Mouse (Mus musculus): ENCODE results near the gene Rhoj.

Gene Rhoj

GRCm38 (mm10) chr12:75307961-75308951 lies at the start of gene Rhoj:
Rhoj (plus strand) TSS chr12:75308322.
- DNase-seq (ENCODE audit: low read depth in 2 of 2, low spot score in 2 of 2): no peak

GRCm38 (mm10) chr12:75271726-75272125 lies 36.4 kb upstream of the Rhoj start:
- DNase-seq (ENCODE audit: low read depth in 2 of 2, low spot score in 2 of 2): no peak

GRCm38 (mm10) chr12:75275730-75276129 lies 32.4 kb upstream of the Rhoj start:
- no peak for DNase-seq (ENCODE audit: low read depth in 2 of 2, low spot score in 2 of 2)

- no peak for DNase-seq (ENCODE audit: low read depth in 2 of 2, low spot score in 2 of 2)
Observed at GRCm38 (mm10) chr12:75277425-75277824, 30.7 kb upstream of the Rhoj start.

- DNase-seq (ENCODE audit: low read depth in 2 of 2, low spot score in 2 of 2): no peak
Observed at GRCm38 (mm10) chr12:75280502-75280901, 27.6 kb upstream of the Rhoj start.

GRCm38 (mm10) chr12:75283226-75283625 lies 24.9 kb upstream of the Rhoj start:
- DNase-seq (ENCODE audit: low read depth in 2 of 2, low spot score in 2 of 2): no peak

- no peak for DNase-seq (ENCODE audit: low read depth in 2 of 2, low spot score in 2 of 2)
Observed at GRCm38 (mm10) chr12:75286166-75286565, 22.0 kb upstream of the Rhoj start.

GRCm38 (mm10) chr12:75290524-75290923 lies 17.6 kb upstream of the Rhoj start:
- DNase-seq (ENCODE audit: low read depth in 2 of 2, low spot score in 2 of 2): no peak

GRCm38 (mm10) chr12:75291556-75291955 lies 16.6 kb upstream of the Rhoj start:
- no peak for DNase-seq (ENCODE audit: low read depth in 2 of 2, low spot score in 2 of 2)

- DNase-seq (ENCODE audit: low read depth in 2 of 2, low spot score in 2 of 2): no peak
Observed at GRCm38 (mm10) chr12:75292939-75293338, 15.2 kb upstream of the Rhoj start.

- DNase-seq (ENCODE audit: low read depth in 2 of 2, low spot score in 2 of 2): no peak
Observed at GRCm38 (mm10) chr12:75299865-75300264, 8.3 kb upstream of the Rhoj start.

- DNase-seq (ENCODE audit: low read depth in 2 of 2, low spot score in 2 of 2): no peak
Observed at GRCm38 (mm10) chr12:75304132-75304531, 4.0 kb upstream of the Rhoj start.

- DNase-seq (ENCODE audit: low read depth in 2 of 2, low spot score in 2 of 2): no peak
Observed at GRCm38 (mm10) chr12:75309756-75310155, 1.6 kb downstream of the Rhoj start.

- DNase-seq (ENCODE audit: low read depth in 2 of 2, low spot score in 2 of 2): no peak
Observed at GRCm38 (mm10) chr12:75310766-75311165, 2.6 kb downstream of the Rhoj start.

GRCm38 (mm10) chr12:75311879-75312278 lies 3.8 kb downstream of the Rhoj start:
- no peak for DNase-seq (ENCODE audit: low read depth in 2 of 2, low spot score in 2 of 2)

GRCm38 (mm10) chr12:75313992-75314391 lies 5.9 kb downstream of the Rhoj start:
- no peak for DNase-seq (ENCODE audit: low read depth in 2 of 2, low spot score in 2 of 2)

- DNase-seq (ENCODE audit: low read depth in 2 of 2, low spot score in 2 of 2): no peak
Observed at GRCm38 (mm10) chr12:75315851-75316250, 7.7 kb downstream of the Rhoj start.

GRCm38 (mm10) chr12:75320441-75320925 lies 12.4 kb downstream of the Rhoj start:
- DNase-seq (ENCODE audit: low read depth in 2 of 2, low spot score in 2 of 2): no peak

- DNase-seq (ENCODE audit: low read depth in 2 of 2, low spot score in 2 of 2): no peak
Observed at GRCm38 (mm10) chr12:75321189-75321588, 13.1 kb downstream of the Rhoj start.

GRCm38 (mm10) chr12:75329188-75329587 lies 21.1 kb downstream of the Rhoj start:
- no peak for DNase-seq (ENCODE audit: low read depth in 2 of 2, low spot score in 2 of 2)

GRCm38 (mm10) chr12:75339894-75340293 lies 31.8 kb downstream of the Rhoj start:
- no peak for DNase-seq (ENCODE audit: low read depth in 2 of 2, low spot score in 2 of 2)

- DNase-seq (ENCODE audit: low read depth in 2 of 2, low spot score in 2 of 2): no peak
Observed at GRCm38 (mm10) chr12:75340331-75340730, 32.2 kb downstream of the Rhoj start.

- DNase-seq (ENCODE audit: low read depth in 2 of 2, low spot score in 2 of 2): no peak
Observed at GRCm38 (mm10) chr12:75348551-75348950, 40.4 kb downstream of the Rhoj start.

Measured in CD8-positive naive resting alpha-beta T cell, adult 2 months (primary cell).